ENCODE assay signal across 8 mouse cellular contexts in genomic region chr14:32073211-32073685, GRCm38 (mm10). TPM values are rescaled to one million over a fixed set of nuclear protein-coding genes. Genes with fewer than 3 reads are reported as not detected.
DNase-seq lines count a peak whose midpoint lies in the region.
"Had no signal": no experiment of that assay in that cellular context is flagged by ENCODE, and none has a peak within 500 bp of the region (broad histone marks: within the 10 kb centered on the region; RNA-seq: fewer than 3 reads in every experiment).

No protein-coding gene starts in this region.

- no peaks in the 10 kb centered on the region for H3K9me3 ChIP-seq in limb, embryonic 10.5 days (replicated peaks)
- H3K9me3 ChIP-seq: limb, embryonic 13.5 days had no signal

- H3K27ac ChIP-seq in limb, embryonic 10.5 days, result peak overlapping the region; percentile 14
- H3K27ac ChIP-seq: limb, embryonic 13.5 days had no signal

- intact Hi-C loops in heart, postnatal 36 days (cut with DNase I), result no loop called here

- DNase-seq in 416B (ENCODE audit: low read depth) (peak; percentile 90), MEL-GATA-1-ER (ENCODE audit: extremely low read depth, low read depth) (peak; percentile 65)
- DNase-seq in fibroblast of lung, adult 2 months (ENCODE audit: low read depth), result peak; percentile 69
- DNase-seq in heart, postnatal 36 days, result peak; percentile 56 to 70
- peak; percentile 34 for DNase-seq in limb, embryonic 10.5 days (ENCODE audit: low spot score)
- DNase-seq in urinary bladder, postnatal 4 days (ENCODE audit: low spot score in 2 of 2), result no peak
- DNase-seq in embryo, embryonic 10 days (ENCODE audit: low spot score), result no peak

- 65% methylated on average over 8 of the region's 8 CpGs for WGBS in limb, embryonic 10.5 days

- H3K27me3 ChIP-seq in limb, embryonic 10.5 days (ENCODE audit: low read depth, poor library complexity, severe bottlenecking), result no peaks in the 10 kb centered on the region
- H3K27me3 ChIP-seq: limb, embryonic 13.5 days had no signal

- H3K4me3 ChIP-seq in limb, embryonic 10.5 days, result no peak overlapping the region
- H3K4me3 ChIP-seq: limb, embryonic 13.5 days had no signal

- peaks cover 22% of the 10 kb centered on the region for H3K4me1 ChIP-seq in limb, embryonic 10.5 days
- H3K4me1 ChIP-seq: limb, embryonic 13.5 days had no signal

- H3K36me3 ChIP-seq in limb, embryonic 10.5 days, result no peaks in the 10 kb centered on the region
- H3K36me3 ChIP-seq: limb, embryonic 13.5 days had no signal

RNA-seq across cellular contexts. Expression of gene Oxnad1, which starts 11.9 kb away (rescaled TPM):
- 10 to 100 TPM; 46.7 to 57.4 TPM for total RNA-seq in heart, postnatal 36 days (2021)
- 14.2 and 17.4 TPM in 2 replicates for polyA plus RNA-seq in limb, embryonic 10.5 days (2016; fragmentation: Nextera tagmentation; extraction: Ambion mirVana)

RNA-seq across cellular contexts. Expression of gene Dph3, which starts 12.3 kb away (rescaled TPM):
- 10 to 100 TPM; 83.9 to 94.1 TPM for total RNA-seq in heart, postnatal 36 days (2021)
- polyA plus RNA-seq in limb, embryonic 10.5 days (2016; fragmentation: Nextera tagmentation; extraction: Ambion mirVana), result 81.4 and 103 TPM in 2 replicates

RNA-seq across cellular contexts. Expression of gene Galnt15, which starts 44.5 kb away (rescaled TPM):
- 10 to 100 TPM; 15.0 to 21.3 TPM for total RNA-seq in heart, postnatal 36 days (2021)
- polyA plus RNA-seq in limb, embryonic 10.5 days (2016; fragmentation: Nextera tagmentation; extraction: Ambion mirVana), result 0.03 and 0.04 TPM in 2 replicates

Comparison
In these comparisons a context has a peak if more than half of its experiments do, and no peak if none do; other contexts are left out.
1. DNase-seq: peak in 416B (single experiment), MEL-GATA-1-ER (single experiment), fibroblast of lung, adult 2 months (single experiment), heart, postnatal 36 days (2 of 2) and limb, embryonic 10.5 days (single experiment); none in urinary bladder, postnatal 4 days (0 of 2) and embryo, embryonic 10 days (single experiment).